Mouse (Mus musculus): ENCODE results near the gene Ankrd13d. TPM values are rescaled to one million over a fixed set of nuclear protein-coding genes. Genes with fewer than 3 reads are reported as not detected.

Gene Ankrd13d
- polyA plus RNA-seq (2012; rRNA removed), result 2.0 and 2.2 TPM in 2 replicates

GRCm38 (mm10) chr19:4282898-4283553, at the start of gene Ankrd13d:
Ankrd13d (minus strand) TSS chr19:4283137.

GRCm38 (mm10) chr19:4306190-4306577, 23.2 kb upstream of the Ankrd13d start, which contains the start of gene Grk2:
Grk2 (minus strand) TSS chr19:4306222.

GRCm38 (mm10) chr19:4268566-4269361, 14.2 kb downstream of the Ankrd13d start, which contains the start of gene Ssh3:
Ssh3 (minus strand) TSS chr19:4269180.

GRCm38 (mm10) chr19:4231253-4232185, 51.4 kb downstream of the Ankrd13d start, which contains the start of gene Pold4:
Pold4 (plus strand) TSS chr19:4231899.

Other genes with a start within 250 kb of the Ankrd13d start
- 320 and 356 TPM in 2 replicates for gene Gstp1, start 245.2 kb downstream of the Ankrd13d start, polyA plus RNA-seq (2012; rRNA removed)
- gene Gstp2, start 237.1 kb downstream of the Ankrd13d start, polyA plus RNA-seq (2012; rRNA removed), result 5.6 and 7.9 TPM in 2 replicates
- gene Gstp3, start 223.6 kb downstream of the Ankrd13d start, polyA plus RNA-seq (2012; rRNA removed), result 225 and 276 TPM in 2 replicates
- 0.32 and 0.84 TPM in 2 replicates for gene Cabp2, start 201.6 kb downstream of the Ankrd13d start, polyA plus RNA-seq (2012; rRNA removed)
- gene Cdk2ap2, start 186.0 kb downstream of the Ankrd13d start, polyA plus RNA-seq (2012; rRNA removed), result 72.2 and 73.8 TPM in 2 replicates
- 13.3 and 16.3 TPM in 2 replicates for gene Pitpnm1, start 183.1 kb downstream of the Ankrd13d start, polyA plus RNA-seq (2012; rRNA removed)
- gene Aip, start 157.3 kb downstream of the Ankrd13d start, polyA plus RNA-seq (2012; rRNA removed), result 35.5 and 43.9 TPM in 2 replicates
- gene Gpr152, start 143.3 kb downstream of the Ankrd13d start, polyA plus RNA-seq (2012; rRNA removed), result not detected in 2 replicates
- 0.22 and 0.31 TPM in 2 replicates for gene Cabp4, start 139.1 kb downstream of the Ankrd13d start, polyA plus RNA-seq (2012; rRNA removed)
- 80.4 and 82.0 TPM in 2 replicates for gene Coro1b, start 134.5 kb downstream of the Ankrd13d start, polyA plus RNA-seq (2012; rRNA removed)
- 21.9 and 27.1 TPM in 2 replicates for gene Ptprcap, start 129.5 kb downstream of the Ankrd13d start, polyA plus RNA-seq (2012; rRNA removed)
- gene Rps6kb2, start 119.8 kb downstream of the Ankrd13d start, polyA plus RNA-seq (2012; rRNA removed), result 14.6 and 16.1 TPM in 2 replicates
- gene Carns1, start 107.7 kb downstream of the Ankrd13d start, polyA plus RNA-seq (2012; rRNA removed), result 2.3 and 2.4 TPM in 2 replicates
- gene Tbc1d10c, start 91.9 kb downstream of the Ankrd13d start, polyA plus RNA-seq (2012; rRNA removed), result 9.0 and 11.5 TPM in 2 replicates
- gene Ppp1ca, start 91.1 kb downstream of the Ankrd13d start, polyA plus RNA-seq (2012; rRNA removed), result 176 and 177 TPM in 2 replicates
- 13.6 and 14.5 TPM in 2 replicates for gene Rad9a, start 81.5 kb downstream of the Ankrd13d start, polyA plus RNA-seq (2012; rRNA removed)
- gene Clcf1, start 68.9 kb downstream of the Ankrd13d start, polyA plus RNA-seq (2012; rRNA removed), result 2.0 and 2.2 TPM in 2 replicates
- not detected in 2 replicates for gene AC109138.7, start 68.8 kb downstream of the Ankrd13d start, polyA plus RNA-seq (2012; rRNA removed)
- gene Pold4, start 51.2 kb downstream of the Ankrd13d start, polyA plus RNA-seq (2012; rRNA removed), result 34.3 and 34.5 TPM in 2 replicates
- 7.4 and 8.0 TPM in 2 replicates for gene Ssh3, start 14.0 kb downstream of the Ankrd13d start, polyA plus RNA-seq (2012; rRNA removed)
- 35.7 and 42.3 TPM in 2 replicates for gene Grk2, start 23.1 kb upstream of the Ankrd13d start, polyA plus RNA-seq (2012; rRNA removed)
- 17.7 and 20.3 TPM in 2 replicates for gene Kdm2a, start 115.1 kb upstream of the Ankrd13d start, polyA plus RNA-seq (2012; rRNA removed)
- gene Rhod, start 156.3 kb upstream of the Ankrd13d start, polyA plus RNA-seq (2012; rRNA removed), result 7.2 and 8.4 TPM in 2 replicates
- 0.09 and 0.16 TPM in 2 replicates for gene Syt12, start 194.3 kb upstream of the Ankrd13d start, polyA plus RNA-seq (2012; rRNA removed)
- 0.29 and 0.55 TPM in 2 replicates for gene 2010003K11Rik, start 215.4 kb upstream of the Ankrd13d start, polyA plus RNA-seq (2012; rRNA removed)
- 136 and 143 TPM in 2 replicates for gene Pcx, start 227.3 kb upstream of the Ankrd13d start, polyA plus RNA-seq (2012; rRNA removed)

Measured in liver, embryonic 18 days (tissue).